Mouse (Mus musculus): ENCODE data around the gene Pigx. TPM values are rescaled to one million over a fixed set of nuclear protein-coding genes. Genes with fewer than 3 reads are reported as not detected.
A peak's percentile ranks its signal among the peaks of the same experiment; 100 is the strongest.

The Pigx gene
- polyA plus RNA-seq (2014; fragmentation: Nextera tagmentation; extraction: Ambion mirVana), result 105 and 111 TPM in 2 replicates

GRCm38 (mm10) chr16:32099638-32100150 is at the start of gene Pigx, which contains the start of gene Cep19:
Gene Pigx, minus strand, starts transcription at chr16:32099740.
Gene Cep19, plus strand, starts transcription at chr16:32099800.
- Histone ChIP-seq H3K27me3 (ENCODE audit: insufficient read depth, low read length) (no peaks in the 10 kb centered on the region), H3K9me3 (ENCODE audit: low read depth, low read length) (no peaks in the 10 kb centered on the region), H3K9ac (peak within 1 kb of the TSS; percentile 87), H3K4me3 (ENCODE audit: low read depth, low read length) (peak within 1 kb of the TSS; percentile 88), H3K4me1 (ENCODE audit: insufficient read depth) (no peaks in the 10 kb centered on the region), H3K4me2 (peak within 1 kb of the TSS; percentile 85), H3K36me3 (ENCODE audit: insufficient read depth) (peaks cover 18% of the 10 kb centered on the region), H3K27ac (ENCODE audit: low read depth) (peak within 1 kb of the TSS; percentile 86)
- ATAC-seq (ENCODE audit: insufficient read depth) (peak; percentile 97), DNase-seq (peak; percentile 96)
- TF ChIP-seq CTCF (IDR thresholded peaks at IDR 0.05; ENCODE audit: low read depth), result no peak
- WGBS, result under 1% methylated on average over 34 of the region's 34 CpGs

GRCm38 (mm10) chr16:32147589-32148207 is 48.2 kb upstream of the Pigx start:
- Histone ChIP-seq H3K9ac (no peak overlapping the region), H3K36me3 (ENCODE audit: insufficient read depth) (peaks cover 11% of the 10 kb centered on the region; the same call in 1 of the 2 replicates), H3K4me3 (ENCODE audit: low read depth, low read length) (no peak overlapping the region), H3K4me1 (ENCODE audit: insufficient read depth) (no peaks in the 10 kb centered on the region), H3K9me3 (ENCODE audit: low read depth, low read length) (peaks cover 16% of the 10 kb centered on the region; the same call in 1 of the 2 replicates), H3K27ac (ENCODE audit: low read depth) (no peak overlapping the region), H3K4me2 (peak overlapping the region; percentile 39), H3K27me3 (ENCODE audit: insufficient read depth, low read length) (no peaks in the 10 kb centered on the region)
- TF ChIP-seq CTCF (IDR thresholded peaks at IDR 0.05; ENCODE audit: low read depth), result no peak
- ATAC-seq (ENCODE audit: insufficient read depth) (0 out of 2 replicates have a peak, but pooled peaks have one; percentile 49), DNase-seq (peak; percentile 15)
- 61% methylated on average over 10 of the region's 13 CpGs for WGBS

- H3K9ac ChIP-seq, result no peak overlapping the region
- H3K36me3 ChIP-seq (ENCODE audit: insufficient read depth), result peaks cover 11% of the 10 kb centered on the region; the same call in 1 of the 2 replicates
- WGBS, result 92% methylated on average over 17 of the region's 17 CpGs
- H3K27me3 ChIP-seq (ENCODE audit: insufficient read depth, low read length), result no peaks in the 10 kb centered on the region
- ATAC-seq (ENCODE audit: insufficient read depth), result no peak
- no peak overlapping the region for H3K27ac ChIP-seq (ENCODE audit: low read depth)
- TF ChIP-seq CTCF (IDR thresholded peaks at IDR 0.05; ENCODE audit: low read depth), result no peak
- H3K4me2 ChIP-seq, result no peak overlapping the region
- H3K9me3 ChIP-seq (ENCODE audit: low read depth, low read length), result peaks cover 16% of the 10 kb centered on the region; the same call in 1 of the 2 replicates
- H3K4me3 ChIP-seq (ENCODE audit: low read depth, low read length), result no peak overlapping the region
- no peaks in the 10 kb centered on the region for H3K4me1 ChIP-seq (ENCODE audit: insufficient read depth)
- DNase-seq, result no peak
These were observed 45.1 kb upstream of the Pigx start for GRCm38 (mm10) chr16:32144592-32144991.

- no peak for ATAC-seq (ENCODE audit: insufficient read depth)
- no peak overlapping the region for H3K4me2 ChIP-seq
- no peak overlapping the region for H3K9ac ChIP-seq
- H3K9me3 ChIP-seq (ENCODE audit: low read depth, low read length), result peaks cover 16% of the 10 kb centered on the region; the same call in 1 of the 2 replicates
- no peak overlapping the region for H3K27ac ChIP-seq (ENCODE audit: low read depth)
- 0 out of 2 replicates have a peak, but pooled peaks cover 3% of the 10 kb centered on the region for H3K27me3 ChIP-seq (ENCODE audit: insufficient read depth, low read length)
- no peak for DNase-seq
- H3K4me3 ChIP-seq (ENCODE audit: low read depth, low read length), result no peak overlapping the region
- no peaks in the 10 kb centered on the region for H3K4me1 ChIP-seq (ENCODE audit: insufficient read depth)
- 89% methylated on average over 15 of the region's 15 CpGs for WGBS
- H3K36me3 ChIP-seq (ENCODE audit: insufficient read depth), result peaks cover 11% of the 10 kb centered on the region; the same call in 1 of the 2 replicates
- TF ChIP-seq CTCF (IDR thresholded peaks at IDR 0.05; ENCODE audit: low read depth), result no peak
These were observed 44.2 kb upstream of the Pigx start for GRCm38 (mm10) chr16:32143766-32144165.

GRCm38 (mm10) chr16:32138954-32139353 is 39.4 kb upstream of the Pigx start:
- WGBS, result 45% methylated on average over 1 of the region's 1 CpGs
- Histone ChIP-seq H3K4me1 (ENCODE audit: insufficient read depth) (no peaks in the 10 kb centered on the region), H3K27ac (ENCODE audit: low read depth) (no peak overlapping the region), H3K9me3 (ENCODE audit: low read depth, low read length) (peaks cover 8% of the 10 kb centered on the region; the same call in 1 of the 2 replicates), H3K4me3 (ENCODE audit: low read depth, low read length) (no peak overlapping the region), H3K27me3 (ENCODE audit: insufficient read depth, low read length) (0 out of 2 replicates have a peak, but pooled peaks cover 3% of the 10 kb centered on the region), H3K9ac (no peak overlapping the region), H3K4me2 (no peak overlapping the region), H3K36me3 (ENCODE audit: insufficient read depth) (peaks cover 4% of the 10 kb centered on the region; the same call in 1 of the 2 replicates)
- no peak for DNase-seq
- no peak for ATAC-seq (ENCODE audit: insufficient read depth)
- TF ChIP-seq CTCF (IDR thresholded peaks at IDR 0.05; ENCODE audit: low read depth), result no peak

GRCm38 (mm10) chr16:32135842-32136357 is 36.4 kb upstream of the Pigx start:
- 81% methylated on average over 7 of the region's 7 CpGs for WGBS
- no peak for ATAC-seq (ENCODE audit: insufficient read depth)

GRCm38 (mm10) chr16:32133148-32133547 is 33.6 kb upstream of the Pigx start:
- H3K4me2 ChIP-seq, result no peak overlapping the region
- H3K36me3 ChIP-seq (ENCODE audit: insufficient read depth), result no peaks in the 10 kb centered on the region
- no peak overlapping the region for H3K9ac ChIP-seq
- no peak overlapping the region for H3K27ac ChIP-seq (ENCODE audit: low read depth)
- no peaks in the 10 kb centered on the region for H3K4me1 ChIP-seq (ENCODE audit: insufficient read depth)
- TF ChIP-seq CTCF (IDR thresholded peaks at IDR 0.05; ENCODE audit: low read depth), result no peak
- ATAC-seq (ENCODE audit: insufficient read depth) (no peak), DNase-seq (no peak)
- no peaks in the 10 kb centered on the region for H3K27me3 ChIP-seq (ENCODE audit: insufficient read depth, low read length)
- H3K4me3 ChIP-seq (ENCODE audit: low read depth, low read length), result no peak overlapping the region
- WGBS, result 66% methylated on average over 3 of the region's 3 CpGs
- no peaks in the 10 kb centered on the region for H3K9me3 ChIP-seq (ENCODE audit: low read depth, low read length)

More at GRCm38 (mm10) chr16:32135842-32136357, 36.4 kb upstream of the Pigx start:
- Histone ChIP-seq H3K27ac (ENCODE audit: low read depth) (no peak overlapping the region), H3K9me3 (ENCODE audit: low read depth, low read length) (no peaks in the 10 kb centered on the region), H3K9ac (no peak overlapping the region), H3K4me3 (ENCODE audit: low read depth, low read length) (no peak overlapping the region), H3K27me3 (ENCODE audit: insufficient read depth, low read length) (0 out of 2 replicates have a peak, but pooled peaks cover 3% of the 10 kb centered on the region), H3K4me2 (no peak overlapping the region), H3K36me3 (ENCODE audit: insufficient read depth) (no peaks in the 10 kb centered on the region), H3K4me1 (ENCODE audit: insufficient read depth) (no peaks in the 10 kb centered on the region)
- TF ChIP-seq CTCF (IDR thresholded peaks at IDR 0.05; ENCODE audit: low read depth), result no peak
- no peak for DNase-seq

Data from lung, embryonic 14.5 days (tissue).